Mouse (Mus musculus): ENCODE measurements around the gene Pdia5. TPM values are rescaled to one million over a fixed set of nuclear protein-coding genes. Genes with fewer than 3 reads are reported as not detected.

Pdia5 gene
- 10.1 TPM for polyA plus RNA-seq (2014; fragmentation: Illumina TruSeq; extraction: RNeasy Lipid Tissue Mini Kit (QIAGEN cat#74804); ENCODE audit: low read depth, low replicate concordance)

GRCm38 (mm10) chr16:35490231-35491070, at the start of gene Pdia5:
Pdia5 (minus strand) TSS chr16:35490873.

GRCm38 (mm10) chr16:35363150-35364062, 127.3 kb downstream of the Pdia5 start, which contains the start of gene Sec22a:
Sec22a (minus strand) TSS chr16:35363918.

Other genes with a start within 250 kb of the Pdia5 start
- gene Sec22a, start 127.0 kb downstream of the Pdia5 start, polyA plus RNA-seq (2014; fragmentation: Illumina TruSeq; extraction: RNeasy Lipid Tissue Mini Kit (QIAGEN cat#74804); ENCODE audit: low read depth, low replicate concordance) = 35.0 TPM
- gene Sema5b, start 50.3 kb upstream of the Pdia5 start, polyA plus RNA-seq (2014; fragmentation: Illumina TruSeq; extraction: RNeasy Lipid Tissue Mini Kit (QIAGEN cat#74804); ENCODE audit: low read depth, low replicate concordance) = 0.26 TPM